Mouse (Mus musculus) forebrain, embryonic 14.5 days (tissue): Measurements from ENCODE around the gene Rbms1. TPM values are rescaled to one million over a fixed set of nuclear protein-coding genes. Genes with fewer than 3 reads are reported as not detected.

ENCODE experiments used
- ATAC-seq: fragments of 200-750 bp; cut with Nextera tagmentation; 2 replicates; pipeline ENCODE4 v1.8.0; 2017; ENCODE audit warnings: mild to moderate bottlenecking, moderate library complexity
- DNase-seq: peaks from one replicate; pipeline ENCODE4 v3.0.0-alpha.2; 2015; ENCODE audit warnings: low spot score
- H3K27ac ChIP-seq: fragments of 300-500 bp; sonication (generic); 2 replicates; pipeline ENCODE4 v1.5.1; 2014; ENCODE audit warnings: low read depth, mild to moderate bottlenecking, control low read depth, low read length, moderate library complexity
- H3K27me3 ChIP-seq: fragments of 300-500 bp; sonication (generic); replicated peaks from 2 replicates; pipeline ENCODE4 v1.6.1; 2014; ENCODE audit warnings: low read length, control low read depth, mixed read lengths; ENCODE audit not compliant: control insufficient read depth, insufficient read depth
- H3K36me3 ChIP-seq: fragments of 300-500 bp; sonication (generic); 2 replicates; pipeline ENCODE4 v1.6.1; 2014; ENCODE audit warnings: low read length, control low read depth; ENCODE audit not compliant: control insufficient read depth, insufficient read depth
- H3K4me1 ChIP-seq: fragments of 300-500 bp; sonication (generic); 2 replicates; pipeline ENCODE4 v1.6.1; 2014; ENCODE audit warnings: antibody characterized with exemption, low read length, control low read depth; ENCODE audit not compliant: control insufficient read depth, insufficient read depth
- H3K4me2 ChIP-seq: fragments of 300-500 bp; sonication (generic); 2 replicates; pipeline ENCODE4 v1.6.1; 2014; ENCODE audit warnings: mild to moderate bottlenecking, control low read depth, low read length
- H3K4me3 ChIP-seq: fragments of 300-500 bp; sonication (generic); 2 replicates; pipeline ENCODE4 v1.5.1; 2014; ENCODE audit warnings: low read depth, low read length, control low read depth
- H3K9ac ChIP-seq: fragments of 300-500 bp; sonication (generic); 2 replicates; pipeline ENCODE4 v1.6.1; 2014; ENCODE audit warnings: mild to moderate bottlenecking, low read length, control low read depth, moderate library complexity
- H3K9me3 ChIP-seq: fragments of 300-500 bp; sonication (generic); replicated peaks from 2 replicates; pipeline ENCODE4 v1.6.1; 2016; ENCODE audit warnings: low read length, control low read depth, mixed read lengths; ENCODE audit not compliant: control insufficient read depth
- WGBS: fragments of 180-500 bp; shearing (Covaris S2); extraction: QIAGEN DNeasy Blood & Tissue Kit; methylation state at CpG from one replicate; pipeline ENCODE4 v1.1.7; 2014; 5-methylcytosine and 5-hydroxymethylcytosine counted together
- polyA plus RNA-seq: library from polyadenylated mRNA; unstranded; fragments of >200 nt; fragmentation: Nextera tagmentation; extraction: Ambion mirVana; gene quantifications from 2 replicates; pipeline ENCODE4 v1.2.1, GENCODE M21; 2014

The Rbms1 gene
- polyA plus RNA-seq, 1 experiment from 2014 or later: 20.0 TPM

DNA sequence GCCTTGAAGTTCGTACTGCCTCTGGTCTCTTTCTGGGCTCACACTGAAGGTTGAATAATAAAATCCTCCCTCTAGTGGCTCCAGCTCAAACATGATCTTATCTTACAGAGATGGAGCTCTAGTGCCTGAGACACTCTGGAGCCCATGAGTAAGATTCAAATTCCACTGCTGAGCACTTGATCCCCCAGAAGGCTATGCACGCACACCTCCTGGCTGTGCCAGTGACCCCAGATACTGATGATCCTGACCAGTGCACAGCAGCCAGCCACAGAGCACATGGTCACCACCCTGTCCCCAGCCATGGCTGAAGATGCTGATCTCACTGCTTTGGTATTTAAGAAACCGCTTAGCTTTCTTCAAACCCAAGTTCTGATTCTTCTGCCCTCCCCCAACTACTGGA, 215.4 kb downstream of the Rbms1 start:
- Histone ChIP-seq H3K9me3 (no peaks in the 10 kb centered on the region), H3K4me1 (no peaks in the 10 kb centered on the region), H3K27me3 (no peaks in the 10 kb centered on the region), H3K4me2 (no peak overlapping the region), H3K9ac (no peak overlapping the region), H3K27ac (no peak overlapping the region), H3K4me3 (no peak overlapping the region), H3K36me3 (no peaks in the 10 kb centered on the region)
- DNase-seq (no peak), ATAC-seq (no peak)
- 82% methylated on average over 3 of the region's 3 CpGs for WGBS

DNA sequence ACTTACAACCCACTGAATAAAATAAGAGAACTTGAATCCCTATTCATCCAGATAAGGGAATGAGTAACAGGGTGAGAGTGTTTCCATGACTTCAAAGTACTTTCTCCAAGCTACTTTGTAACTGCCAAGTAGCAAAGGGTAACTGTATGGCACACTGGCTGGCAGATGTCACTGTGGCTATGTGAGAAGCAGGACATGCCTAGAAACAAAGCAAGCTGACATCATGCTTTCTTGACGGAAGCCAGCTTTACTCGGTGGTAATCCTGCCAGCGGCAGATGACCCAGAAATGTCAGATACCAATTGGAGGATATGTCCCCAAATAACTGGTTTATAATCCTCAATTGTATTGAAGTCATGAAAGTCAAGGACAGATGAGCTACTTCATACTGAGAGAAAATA, 218.3 kb downstream of the Rbms1 start:
- H3K27me3 ChIP-seq: no peaks in the 10 kb centered on the region
- no peaks in the 10 kb centered on the region for H3K36me3 ChIP-seq
- no peak overlapping the region for H3K4me2 ChIP-seq
- no peaks in the 10 kb centered on the region for H3K4me1 ChIP-seq
- H3K4me3 ChIP-seq: no peak overlapping the region
- ATAC-seq: no peak
- no peak overlapping the region for H3K27ac ChIP-seq
- WGBS: 74% methylated on average over 3 of the region's 3 CpGs
- no peak overlapping the region for H3K9ac ChIP-seq
- DNase-seq: no peak
- no peaks in the 10 kb centered on the region for H3K9me3 ChIP-seq

DNA sequence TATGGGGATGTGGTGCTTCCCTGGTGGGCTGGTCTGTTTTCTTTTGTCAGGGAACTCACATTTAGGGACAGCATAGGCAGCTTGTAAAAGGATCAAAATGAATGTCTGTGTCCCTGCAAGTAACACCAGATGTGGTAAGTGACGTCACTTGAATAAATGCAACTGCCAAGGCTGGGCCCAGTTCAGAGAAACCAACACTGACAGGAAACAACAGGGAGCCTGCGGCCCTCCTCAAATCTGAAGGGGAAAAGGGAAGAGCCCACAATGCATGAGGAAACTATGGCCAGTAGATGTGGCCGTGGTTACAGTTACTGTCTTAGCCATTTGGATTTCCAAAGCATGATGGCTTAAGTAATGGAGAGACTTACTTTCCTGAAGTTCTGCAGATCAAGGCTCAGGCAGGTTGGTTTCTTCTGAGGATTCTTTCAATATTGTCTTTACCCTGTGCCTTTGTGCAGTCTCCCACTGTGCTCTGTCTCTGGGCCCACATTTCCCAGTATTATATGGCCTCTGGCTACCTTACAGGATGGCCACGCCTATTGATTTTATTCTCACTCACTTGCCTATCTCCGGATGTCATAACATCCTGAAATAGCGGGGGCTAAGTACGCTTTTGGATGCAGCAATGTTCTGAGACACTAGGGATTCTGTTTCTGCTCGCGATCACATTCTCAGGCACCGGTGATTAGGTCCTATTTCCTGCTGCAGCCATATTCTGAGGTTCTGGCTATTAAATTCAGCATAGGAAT, 223.4 kb downstream of the Rbms1 start:
- H3K36me3 ChIP-seq: no peaks in the 10 kb centered on the region
- DNase-seq: no peak
- H3K4me3 ChIP-seq: no peak overlapping the region
- no peak for ATAC-seq
- H3K9ac ChIP-seq: no peak overlapping the region
- H3K4me2 ChIP-seq: no peak overlapping the region
- H3K27ac ChIP-seq: no peak overlapping the region
- no peaks in the 10 kb centered on the region for H3K27me3 ChIP-seq
- 85% methylated on average over 10 of the region's 10 CpGs for WGBS
- no peaks in the 10 kb centered on the region for H3K9me3 ChIP-seq
- no peaks in the 10 kb centered on the region for H3K4me1 ChIP-seq

DNA sequence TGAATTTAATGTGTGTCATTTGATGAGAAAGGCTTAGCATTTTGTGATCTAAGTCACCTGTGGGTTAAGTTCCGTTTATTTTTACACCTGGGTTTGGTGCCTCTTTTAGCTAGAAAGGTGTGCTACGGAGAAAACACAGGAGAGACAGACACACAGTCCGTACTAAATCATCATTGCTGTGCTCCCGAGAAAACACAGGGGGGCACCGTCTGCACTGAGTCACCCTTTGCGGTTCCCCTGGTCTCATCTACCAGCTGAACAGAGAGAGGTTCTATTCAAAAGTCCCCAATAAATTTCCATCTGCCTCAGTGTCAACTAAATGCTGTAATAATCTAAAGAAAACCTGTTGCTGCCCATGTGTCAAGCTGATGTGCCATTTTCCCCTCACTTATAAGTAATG, 232.1 kb downstream of the Rbms1 start:
- Histone ChIP-seq H3K9me3 (no peaks in the 10 kb centered on the region), H3K27ac (no peak overlapping the region), H3K9ac (no peak overlapping the region), H3K4me2 (no peak overlapping the region), H3K4me1 (no peaks in the 10 kb centered on the region), H3K36me3 (no peaks in the 10 kb centered on the region), H3K27me3 (0 out of 2 replicates have a peak, but pooled peaks cover 2% of the 10 kb centered on the region), H3K4me3 (no peak overlapping the region)
- ATAC-seq (no peak), DNase-seq (no peak)
- WGBS: 52% methylated on average over 6 of the region's 6 CpGs

DNA sequence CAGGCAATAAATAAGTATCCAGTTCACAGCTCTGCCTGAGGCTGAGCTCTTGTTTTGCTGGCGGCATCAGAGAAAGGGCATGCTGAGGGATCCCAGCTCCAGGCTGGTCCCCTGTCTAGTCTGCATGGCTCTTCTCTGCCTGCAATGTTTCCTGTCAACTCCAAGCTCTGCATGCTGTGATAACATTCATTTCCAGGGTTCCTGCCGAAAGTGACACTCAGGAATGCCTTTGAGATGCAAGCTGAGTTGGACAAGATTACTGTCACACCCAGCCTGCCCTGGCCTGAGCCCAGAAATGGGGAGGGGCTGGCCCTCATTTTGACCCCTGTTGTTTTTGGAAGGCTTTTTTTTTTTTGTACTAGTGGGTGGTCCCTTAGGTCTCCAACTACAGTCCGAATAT, 233.0 kb downstream of the Rbms1 start:
- no peaks in the 10 kb centered on the region for H3K9me3 ChIP-seq
- ATAC-seq: no peak
- no peak overlapping the region for H3K4me2 ChIP-seq
- no peak overlapping the region for H3K4me3 ChIP-seq
- DNase-seq: no peak
- H3K27ac ChIP-seq: no peak overlapping the region
- no peaks in the 10 kb centered on the region for H3K36me3 ChIP-seq
- H3K4me1 ChIP-seq: no peaks in the 10 kb centered on the region
- 0 out of 2 replicates have a peak, but pooled peaks cover 2% of the 10 kb centered on the region for H3K27me3 ChIP-seq
- 15% methylated on average over 3 of the region's 3 CpGs for WGBS
- no peak overlapping the region for H3K9ac ChIP-seq

DNA sequence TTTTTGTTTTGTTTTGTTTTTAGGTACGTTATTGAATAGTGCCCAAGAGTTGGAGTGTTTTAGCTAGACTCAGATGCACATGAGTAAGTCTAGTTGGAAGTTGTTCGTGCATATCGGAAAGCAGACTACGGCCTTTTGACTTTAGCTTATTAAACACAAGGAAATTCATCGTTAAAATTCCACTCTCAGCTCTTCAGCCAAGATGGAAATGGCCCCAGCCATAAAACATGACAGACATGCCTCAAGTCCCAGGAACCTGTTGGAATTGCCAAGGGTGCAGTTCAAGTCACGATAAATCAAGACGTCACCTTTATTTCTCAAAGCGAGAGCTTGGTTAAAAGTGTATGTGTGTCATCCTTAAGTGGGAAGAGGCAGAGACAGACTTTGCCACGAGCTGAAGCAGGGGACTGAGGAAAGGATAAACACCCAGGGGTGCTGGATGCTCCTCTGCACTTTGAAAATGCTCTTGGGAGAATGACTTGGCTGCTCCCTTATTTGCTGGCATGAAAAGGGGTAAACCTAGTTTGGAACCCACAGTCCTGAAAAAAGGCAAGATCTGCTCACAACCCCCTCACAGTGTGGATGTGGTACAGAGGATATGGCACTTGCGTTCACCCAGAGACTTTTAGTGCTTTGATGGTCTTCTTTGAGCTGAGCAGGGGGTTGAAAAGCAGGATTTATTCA, 233.9 kb downstream of the Rbms1 start:
- H3K27me3 ChIP-seq: 0 out of 2 replicates have a peak, but pooled peaks cover 2% of the 10 kb centered on the region
- no peaks in the 10 kb centered on the region for H3K4me1 ChIP-seq
- H3K9ac ChIP-seq: no peak overlapping the region
- DNase-seq (no peak), ATAC-seq (no peak)
- H3K27ac ChIP-seq: no peak overlapping the region
- no peak overlapping the region for H3K4me3 ChIP-seq
- WGBS: 70% methylated on average over 10 of the region's 10 CpGs
- no peak overlapping the region for H3K4me2 ChIP-seq
- H3K36me3 ChIP-seq: no peaks in the 10 kb centered on the region
- no peaks in the 10 kb centered on the region for H3K9me3 ChIP-seq

DNA sequence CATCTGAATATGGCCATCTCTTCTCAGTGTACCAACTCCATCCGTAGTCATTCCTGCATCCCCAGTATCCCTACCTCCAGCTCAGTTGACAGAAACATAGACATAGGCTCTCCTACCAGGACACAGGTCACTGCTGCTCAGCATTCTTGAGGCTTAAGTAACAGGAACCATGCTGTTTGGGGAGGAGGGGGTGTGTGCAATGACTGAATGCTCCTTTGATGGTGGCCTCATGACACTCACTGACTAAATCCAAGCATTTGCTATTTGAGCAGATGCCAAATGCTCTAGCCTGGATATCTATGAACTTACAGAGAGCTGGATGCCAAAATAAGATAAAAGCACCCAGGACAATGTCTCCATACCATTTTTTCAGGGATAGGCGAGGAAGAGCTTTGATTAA, 238.3 kb downstream of the Rbms1 start:
- 81% methylated on average over 2 of the region's 2 CpGs for WGBS
- Histone ChIP-seq H3K9ac (no peak overlapping the region), H3K36me3 (no peaks in the 10 kb centered on the region), H3K4me2 (no peak overlapping the region), H3K4me3 (no peak overlapping the region), H3K27ac (no peak overlapping the region), H3K9me3 (no peaks in the 10 kb centered on the region), H3K27me3 (0 out of 2 replicates have a peak, but pooled peaks cover under 1% of the 10 kb centered on the region), H3K4me1 (no peaks in the 10 kb centered on the region)
- no peak for DNase-seq
- no peak for ATAC-seq

DNA sequence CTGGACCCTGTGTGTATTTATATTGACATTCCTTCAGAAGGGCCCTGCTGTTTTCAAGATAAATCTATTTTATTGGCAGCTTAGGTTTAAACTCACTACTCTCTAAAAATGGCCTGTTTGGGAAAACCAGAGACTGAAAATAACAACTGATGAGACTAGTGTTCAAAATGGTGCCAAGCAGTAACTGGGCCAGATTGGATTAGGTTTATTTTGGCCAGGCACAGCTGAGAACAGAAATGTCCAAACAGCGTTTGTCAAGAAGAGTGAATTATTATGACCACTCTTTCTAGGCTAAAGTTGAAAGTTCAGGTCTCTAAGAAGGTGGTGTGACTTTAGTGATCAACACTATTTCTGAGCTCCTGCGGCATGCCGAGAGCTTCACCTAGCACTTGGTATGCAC, 240.0 kb downstream of the Rbms1 start:
- no peak overlapping the region for H3K4me2 ChIP-seq
- H3K4me3 ChIP-seq: no peak overlapping the region
- no peaks in the 10 kb centered on the region for H3K36me3 ChIP-seq
- WGBS: 91% methylated on average over 3 of the region's 3 CpGs
- DNase-seq (no peak), ATAC-seq (peak; percentile 27; the same call in 1 of the 2 replicates)
- 0 out of 2 replicates have a peak, but pooled peaks cover 4% of the 10 kb centered on the region for H3K27me3 ChIP-seq
- H3K27ac ChIP-seq: no peak overlapping the region
- H3K4me1 ChIP-seq: no peaks in the 10 kb centered on the region
- no peak overlapping the region for H3K9ac ChIP-seq
- no peaks in the 10 kb centered on the region for H3K9me3 ChIP-seq

DNA sequence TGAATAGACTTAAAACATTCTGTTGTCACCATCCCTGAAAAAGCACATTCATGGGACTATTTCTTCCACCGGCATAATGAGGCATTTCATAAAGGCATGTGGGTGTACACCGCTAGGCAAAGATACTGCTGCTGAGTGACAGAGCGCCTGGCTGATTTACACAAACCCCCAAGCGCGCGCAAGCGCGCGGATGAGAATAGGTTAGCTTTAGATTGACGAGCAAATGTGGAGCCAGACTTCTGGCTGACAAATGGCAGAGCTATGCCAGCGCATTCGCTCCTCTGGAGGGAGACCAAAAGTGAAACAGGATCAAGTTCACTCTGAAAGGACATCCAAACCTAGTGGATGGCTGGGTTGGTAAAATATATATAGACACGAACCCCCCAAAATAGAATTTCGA, 240.5 kb downstream of the Rbms1 start, which contains the start of gene Itgb6:
Itgb6 (minus strand) TSS at position 130 of the 400 bp plus-strand sequence.
- no peaks in the 10 kb centered on the region for H3K9me3 ChIP-seq
- H3K4me2 ChIP-seq: peak within 1 kb of the TSS; percentile 6; the same call in 1 of the 2 replicates
- WGBS: 25% methylated on average over 14 of the region's 14 CpGs
- ATAC-seq: peak; percentile 91
- no peaks in the 10 kb centered on the region for H3K4me1 ChIP-seq
- H3K27me3 ChIP-seq: 0 out of 2 replicates have a peak, but pooled peaks cover 4% of the 10 kb centered on the region
- peak; percentile 85 for DNase-seq
- no peak within 1 kb of the TSS for H3K4me3 ChIP-seq
- no peak within 1 kb of the TSS for H3K27ac ChIP-seq
- no peak within 1 kb of the TSS for H3K9ac ChIP-seq
- no peaks in the 10 kb centered on the region for H3K36me3 ChIP-seq
